ENCODE assay signal across 16 mouse cellular contexts in the genomic region with DNA sequence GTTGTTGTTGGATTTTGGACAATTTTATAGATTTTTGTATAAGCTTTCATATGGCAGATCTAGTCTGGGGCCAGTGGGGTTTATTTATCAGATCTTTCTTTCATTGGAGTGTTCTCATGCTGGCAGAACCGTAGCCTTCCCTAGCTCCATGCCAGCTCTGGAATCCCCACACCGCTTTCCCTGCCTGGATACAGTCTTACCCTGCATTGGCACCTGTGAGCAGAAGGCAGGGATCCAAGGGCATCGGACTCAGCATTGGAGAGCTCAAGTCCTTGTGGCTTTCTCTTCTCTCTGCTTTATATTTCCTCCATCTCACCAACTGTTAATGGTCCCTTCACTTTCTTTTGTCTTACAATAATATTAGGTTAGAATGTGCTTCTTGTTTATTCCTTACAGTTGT.
"Had no signal": no experiment of that assay in that cellular context is flagged by ENCODE, and none has a peak within 500 bp of the region (broad histone marks: within the 10 kb centered on the region; RNA-seq: fewer than 3 reads in every experiment).

No protein-coding gene starts in this region.

- DNase-seq: heart, postnatal 10 days; heart, postnatal 14 days; heart, postnatal 36 days; heart, postnatal 4 days; kidney, adult 11 months; kidney, adult 18-20 months; kidney, adult 2 months; kidney, adult 8-10 months; kidney, adult 9 months; kidney, postnatal 10 days; kidney, postnatal 14 days; kidney, postnatal 25 days; kidney, postnatal 36 days; kidney, postnatal 4 days; layer of hippocampus, adult 9-11 months; layer of hippocampus, postnatal 36 days had no signal
